Mouse (Mus musculus) liver, embryonic 16.5 days (tissue): ENCODE measurements around the gene Btbd8. TPM values are rescaled to one million over a fixed set of nuclear protein-coding genes. Genes with fewer than 3 reads are reported as not detected.

Experiments used
- ATAC-seq: fragments of 200-750 bp; cut with Nextera tagmentation; 2 replicates; pipeline ENCODE4 v1.8.0; 2017; ENCODE audit warnings: low read depth, mild to moderate bottlenecking, moderate number of reproducible peaks, moderate library complexity
- H3K27ac ChIP-seq: fragments of 300-500 bp; sonication (generic); 2 replicates; pipeline ENCODE4 v1.5.1; 2014; ENCODE audit warnings: mild to moderate bottlenecking, low read length
- H3K27me3 ChIP-seq: fragments of 300-500 bp; sonication (generic); 2 replicates; pipeline ENCODE4 v1.6.1; 2014; ENCODE audit warnings: low read depth, low read length, mixed read lengths; ENCODE audit not compliant: control insufficient read depth, insufficient read depth
- H3K36me3 ChIP-seq: fragments of 300-500 bp; sonication (generic); 2 replicates; pipeline ENCODE4 v1.6.1; 2014; ENCODE audit warnings: mild to moderate bottlenecking; ENCODE audit not compliant: control insufficient read depth, insufficient read depth
- H3K4me1 ChIP-seq: fragments of 300-500 bp; sonication (generic); 2 replicates; pipeline ENCODE4 v1.6.1; 2014; ENCODE audit warnings: low read depth, low read length, mixed read lengths; ENCODE audit not compliant: control insufficient read depth
- H3K4me2 ChIP-seq: fragments of 300-500 bp; sonication (generic); 2 replicates; pipeline ENCODE4 v1.6.1; 2014; ENCODE audit warnings: low read depth, low read length, mixed read lengths
- H3K4me3 ChIP-seq: fragments of 300-500 bp; sonication (generic); 2 replicates; pipeline ENCODE4 v1.5.1; 2014; ENCODE audit warnings: low read depth, mild to moderate bottlenecking, low read length
- H3K9ac ChIP-seq: fragments of 300-500 bp; sonication (generic); 2 replicates; pipeline ENCODE4 v1.6.1; 2014; ENCODE audit warnings: low read depth, low read length
- H3K9me3 ChIP-seq: fragments of 300-500 bp; sonication (generic); replicated peaks from 2 replicates; pipeline ENCODE4 v1.6.1; 2016; ENCODE audit warnings: low read length; ENCODE audit not compliant: control insufficient read depth
- WGBS: fragments of 180-500 bp; shearing (Covaris S2); extraction: QIAGEN DNeasy Blood & Tissue Kit; methylation state at CpG from one replicate; pipeline ENCODE4 v1.1.7; 2014; ENCODE audit not compliant: insufficient replicate concordance; 5-methylcytosine and 5-hydroxymethylcytosine counted together
- polyA plus RNA-seq: library from polyadenylated mRNA; unstranded; fragments of >200 nt; fragmentation: Nextera tagmentation; extraction: Ambion mirVana; gene quantifications from 2 replicates; pipeline ENCODE4 v1.2.1, GENCODE M21; 2015

Btbd8 gene
- polyA plus RNA-seq, 1 experiment from 2014 or later, result 0.99 TPM

- no peaks in the 10 kb centered on the region for H3K9me3 ChIP-seq
- H3K4me1 ChIP-seq, result peaks cover 15% of the 10 kb centered on the region
- peak overlapping the region; percentile 18; the same call in 1 of the 2 replicates for H3K4me3 ChIP-seq
- ATAC-seq, result peak; percentile 91
- H3K9ac ChIP-seq, result peak overlapping the region; percentile 30
- H3K4me2 ChIP-seq, result peak overlapping the region; percentile 51
- no peaks in the 10 kb centered on the region for H3K27me3 ChIP-seq
- H3K27ac ChIP-seq, result peak overlapping the region; percentile 92
- no peaks in the 10 kb centered on the region for H3K36me3 ChIP-seq
- 27% methylated on average over 10 of the region's 10 CpGs for WGBS
Measured at GRCm38 (mm10) chr5:107470600-107471329, 33.0 kb downstream of the Btbd8 start.

DNA sequence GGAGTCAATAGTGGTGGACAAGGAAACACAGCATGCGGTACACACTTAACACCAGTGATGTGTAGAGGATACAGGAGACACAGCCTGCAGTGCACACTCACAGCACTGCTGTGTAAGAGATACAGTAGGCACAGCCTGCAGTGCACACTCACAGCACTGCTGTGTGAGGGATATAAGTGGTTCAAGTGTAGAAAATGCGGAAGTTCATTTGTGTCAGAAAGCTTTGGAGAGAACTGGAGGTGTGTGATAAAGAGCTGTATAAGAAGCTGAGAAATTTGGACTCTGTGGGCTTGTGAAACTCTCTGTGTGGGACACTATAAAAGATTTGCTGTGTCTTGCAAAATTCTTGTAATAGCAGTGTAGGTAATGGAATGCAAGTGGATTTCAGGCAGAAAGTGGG lies 42.4 kb downstream of the Btbd8 start:
- H3K9me3 ChIP-seq, result no peaks in the 10 kb centered on the region
- no peaks in the 10 kb centered on the region for H3K27me3 ChIP-seq
- ATAC-seq, result no peak
- H3K36me3 ChIP-seq, result no peaks in the 10 kb centered on the region
- 59% methylated on average over 2 of the region's 2 CpGs for WGBS
- H3K4me3 ChIP-seq, result no peak overlapping the region
- no peak overlapping the region for H3K9ac ChIP-seq
- no peak overlapping the region for H3K4me2 ChIP-seq
- no peaks in the 10 kb centered on the region for H3K4me1 ChIP-seq
- H3K27ac ChIP-seq, result no peak overlapping the region

GRCm38 (mm10) chr5:107488996-107489395 lies 51.2 kb downstream of the Btbd8 start:
- H3K9ac ChIP-seq, result no peak overlapping the region
- H3K4me3 ChIP-seq, result no peak overlapping the region
- H3K27ac ChIP-seq, result no peak overlapping the region
- no peaks in the 10 kb centered on the region for H3K27me3 ChIP-seq
- WGBS, result 65% methylated on average over 4 of the region's 4 CpGs
- no peaks in the 10 kb centered on the region for H3K36me3 ChIP-seq
- no peaks in the 10 kb centered on the region for H3K4me1 ChIP-seq
- H3K4me2 ChIP-seq, result no peak overlapping the region
- no peaks in the 10 kb centered on the region for H3K9me3 ChIP-seq
- ATAC-seq, result no peak

DNA sequence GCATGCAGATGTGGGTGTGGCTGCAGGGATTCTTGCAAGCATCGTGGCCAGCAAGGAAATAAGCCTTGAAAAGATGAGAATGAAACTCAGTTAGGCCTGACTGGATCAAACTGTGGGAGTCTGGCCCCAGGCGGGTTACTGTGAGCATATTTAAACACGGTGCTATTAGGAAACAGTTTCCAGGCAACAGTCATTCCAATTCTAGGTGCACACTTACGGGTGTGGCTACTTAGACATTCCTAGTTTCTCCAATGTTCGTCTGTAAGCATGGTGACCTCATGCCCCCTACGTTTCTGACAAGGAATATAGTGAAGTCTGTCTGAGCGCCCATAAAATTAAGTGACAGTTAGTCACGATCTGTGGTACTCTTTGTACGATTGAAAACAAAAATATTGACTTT lies 53.2 kb downstream of the Btbd8 start:
- 70% methylated on average over 9 of the region's 9 CpGs for WGBS
- H3K4me3 ChIP-seq, result no peak overlapping the region
- no peak for ATAC-seq

GRCm38 (mm10) chr5:107492471-107492870 lies 54.7 kb downstream of the Btbd8 start:
- Histone ChIP-seq H3K4me2 (no peak overlapping the region), H3K27me3 (no peaks in the 10 kb centered on the region), H3K27ac (no peak overlapping the region), H3K4me3 (no peak overlapping the region), H3K9ac (no peak overlapping the region), H3K4me1 (no peaks in the 10 kb centered on the region), H3K9me3 (no peaks in the 10 kb centered on the region; the same call in 1 of the 2 replicates), H3K36me3 (no peaks in the 10 kb centered on the region)
- no peak for ATAC-seq
- 69% methylated on average over 2 of the region's 2 CpGs for WGBS

More for the DNA sequence above, 53.2 kb downstream of the Btbd8 start:
- Histone ChIP-seq H3K9me3 (no peaks in the 10 kb centered on the region; the same call in 1 of the 2 replicates), H3K27ac (no peak overlapping the region), H3K4me1 (no peaks in the 10 kb centered on the region), H3K27me3 (no peaks in the 10 kb centered on the region), H3K9ac (no peak overlapping the region), H3K4me2 (no peak overlapping the region), H3K36me3 (no peaks in the 10 kb centered on the region)

DNA sequence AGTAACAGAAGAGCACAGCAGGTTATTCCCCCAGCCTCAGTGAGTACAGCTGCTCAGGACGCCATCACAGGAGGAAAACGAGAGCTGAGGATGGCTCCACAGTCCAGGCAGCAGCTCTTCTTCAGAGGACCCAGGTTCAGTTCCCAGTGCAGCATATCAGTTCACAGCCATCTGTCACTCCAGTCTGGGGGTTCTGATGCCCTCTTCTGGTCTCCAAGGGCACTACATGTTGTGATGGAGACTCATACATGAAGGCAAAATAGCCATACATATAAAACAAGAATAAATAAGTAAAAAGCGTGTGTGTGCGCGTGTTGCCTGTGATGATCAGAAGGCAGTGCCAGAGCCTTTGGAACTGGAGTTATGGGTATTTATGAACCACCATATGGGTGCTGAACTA lies 57.0 kb downstream of the Btbd8 start:
- H3K27me3 ChIP-seq, result no peaks in the 10 kb centered on the region
- ATAC-seq, result no peak
- 90% methylated on average over 5 of the region's 5 CpGs for WGBS

GRCm38 (mm10) chr5:107496047-107496446 lies 58.2 kb downstream of the Btbd8 start:
- Histone ChIP-seq H3K4me3 (no peak overlapping the region), H3K36me3 (no peaks in the 10 kb centered on the region), H3K27me3 (no peaks in the 10 kb centered on the region), H3K4me1 (no peaks in the 10 kb centered on the region), H3K9me3 (no peaks in the 10 kb centered on the region; the same call in 1 of the 2 replicates), H3K27ac (no peak overlapping the region), H3K4me2 (no peak overlapping the region), H3K9ac (no peak overlapping the region)
- WGBS, result 74% methylated on average over 2 of the region's 2 CpGs
- ATAC-seq, result no peak

More for the DNA sequence above, 57.0 kb downstream of the Btbd8 start:
- Histone ChIP-seq H3K9me3 (no peaks in the 10 kb centered on the region; the same call in 1 of the 2 replicates), H3K27ac (no peak overlapping the region), H3K4me3 (no peak overlapping the region), H3K9ac (no peak overlapping the region), H3K4me2 (no peak overlapping the region), H3K36me3 (no peaks in the 10 kb centered on the region), H3K4me1 (no peaks in the 10 kb centered on the region)

- H3K27ac ChIP-seq, result no peak overlapping the region
- WGBS, result 60% methylated on average over 10 of the region's 10 CpGs
- no peak overlapping the region for H3K9ac ChIP-seq
- H3K27me3 ChIP-seq, result no peaks in the 10 kb centered on the region
- H3K36me3 ChIP-seq, result no peaks in the 10 kb centered on the region
- H3K4me3 ChIP-seq, result no peak overlapping the region
- no peak overlapping the region for H3K4me2 ChIP-seq
- H3K4me1 ChIP-seq, result no peaks in the 10 kb centered on the region
- H3K9me3 ChIP-seq, result no peaks in the 10 kb centered on the region; the same call in 1 of the 2 replicates
- ATAC-seq, result no peak
Measured at GRCm38 (mm10) chr5:107497519-107498501, 60.0 kb downstream of the Btbd8 start.
